Mouse (Mus musculus) liver, adult 2 months (tissue): ENCODE results near the gene Mboat2.

ENCODE experiments used
- CTCF ChIP-seq: fragments of 200-500 bp; IDR thresholded peaks from 2 replicates; pipeline ENCODE4 v1.5.1; 2011; ENCODE audit warnings: low read depth, low read length, control low read depth
- POLR2A ChIP-seq: fragments of 200-500 bp; IDR thresholded peaks from 2 replicates; pipeline ENCODE4 v1.6.1; 2011; ENCODE audit warnings: low read length, control low read depth; ENCODE audit not compliant: insufficient read depth; ENCODE audit errors: extremely low read depth

- TF ChIP-seq POLR2A, result no peak
- TF ChIP-seq CTCF, result no peak
Measured at GRCm38 (mm10) chr12:24965406-24965805, 134.7 kb downstream of the Mboat2 start.
